Mouse (Mus musculus): ENCODE measurements around the gene Tnfaip2. TPM values are rescaled to one million over a fixed set of nuclear protein-coding genes. Genes with fewer than 3 reads are reported as not detected.

The Tnfaip2 gene
- total and polyA plus RNA-seq, 2 experiments: 10.0 to 28.9 TPM

DNA sequence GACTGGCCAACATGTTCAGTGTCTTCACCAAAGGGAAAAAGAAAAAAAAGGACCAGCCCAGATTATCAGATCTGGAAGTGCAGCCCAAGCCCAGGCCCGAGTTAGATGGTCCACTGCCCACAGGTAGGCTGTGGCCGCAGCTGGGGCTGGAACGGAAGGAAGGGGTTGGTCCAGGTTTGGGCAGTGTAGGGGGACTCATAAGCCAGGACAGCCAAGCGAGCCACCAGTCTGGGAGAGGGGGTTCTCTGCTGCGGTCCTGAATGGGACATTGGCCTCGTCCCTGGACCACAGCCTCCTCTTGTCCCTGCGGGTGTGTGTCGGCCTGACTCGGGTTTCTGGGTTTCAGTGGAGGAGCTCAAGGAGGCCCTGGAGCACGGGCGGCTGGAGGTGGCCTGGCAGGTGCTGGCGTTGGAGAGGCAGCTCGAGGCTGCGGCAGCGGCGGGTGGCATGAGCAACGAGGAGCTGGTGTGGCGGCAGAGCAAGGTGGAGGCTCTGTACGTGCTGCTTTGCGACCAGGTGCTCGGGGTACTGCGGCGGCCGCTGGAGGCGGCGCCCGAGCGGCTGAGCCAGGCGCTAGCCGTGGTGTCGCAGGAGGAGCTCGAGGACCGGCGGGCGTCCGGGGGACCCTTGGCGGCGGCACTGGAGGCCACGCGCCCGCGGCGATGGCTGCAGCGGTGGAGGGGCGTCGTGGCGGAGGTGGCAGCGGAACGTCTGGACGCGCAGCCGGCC, 3.1 kb downstream of the Tnfaip2 start:
- Histone ChIP-seq H3K9ac (ENCODE audit: low read depth, low read length) (no peak overlapping the region), H3K4me3 (ENCODE audit: insufficient read depth, low read depth, low read length) (no peak overlapping the region), H3K79me2 (ENCODE audit: control insufficient read depth, insufficient read depth, low read length) (no peaks in the 10 kb centered on the region), H3K4me1 (ENCODE audit: control insufficient read depth, insufficient read depth, low read length) (peaks cover 24% of the 10 kb centered on the region), H3K36me3 (ENCODE audit: control insufficient read depth, insufficient read depth, low read length) (peaks cover 4% of the 10 kb centered on the region; the same call in 1 of the 2 replicates), H3K27ac (replicated peaks; ENCODE audit: insufficient read depth, low read depth, low read length) (no peak overlapping the region), H3K27me3 (ENCODE audit: control insufficient read depth, insufficient read depth, low read length) (no peaks in the 10 kb centered on the region)
- DNase-seq (ENCODE audit: extremely low read depth, low read depth, low spot score): no peak
- 81% methylated on average over 52 of the region's 52 CpGs for WGBS
- no peak for TF ChIP-seq POLR2A (IDR thresholded peaks at IDR 0.05; ENCODE audit: extremely low read depth, insufficient read depth, low read length)
- no peak for TF ChIP-seq CTCF (IDR thresholded peaks at IDR 0.05; ENCODE audit: low read depth, low read length)

DNA sequence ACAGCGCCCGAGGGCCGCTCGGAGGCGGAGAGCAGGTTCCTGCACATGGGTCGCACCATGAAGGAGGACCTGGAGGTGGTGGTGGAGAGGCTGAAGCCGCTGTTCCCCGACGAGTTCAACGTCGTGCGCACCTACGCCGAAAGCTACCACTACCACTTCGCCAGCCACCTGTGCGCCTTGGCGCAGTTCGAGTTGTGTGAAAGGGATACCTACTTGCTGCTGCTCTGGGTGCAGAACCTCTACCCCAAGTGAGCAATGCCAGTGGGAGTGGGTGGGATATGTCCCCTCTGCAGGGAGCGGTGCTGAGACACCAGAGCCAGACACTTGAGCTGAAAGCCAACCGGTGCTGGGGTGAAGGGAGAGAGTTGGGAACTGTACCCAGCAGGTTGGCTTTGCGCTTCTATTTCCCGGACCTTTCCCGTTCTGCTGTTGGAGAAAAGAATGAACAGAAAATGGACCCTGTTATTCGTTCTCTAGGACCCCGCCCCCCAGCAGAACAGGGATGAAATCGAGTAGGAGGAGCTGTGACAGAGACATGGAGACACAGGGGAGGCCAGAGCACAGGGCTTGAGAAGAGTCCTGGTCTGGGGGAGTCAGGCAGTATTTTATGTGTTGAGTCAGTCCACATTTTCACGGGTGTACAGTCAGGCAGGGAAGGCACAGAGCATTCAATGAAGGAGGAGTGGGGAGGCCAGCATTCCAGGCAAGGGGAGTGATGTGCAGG, 3.8 kb downstream of the Tnfaip2 start:
- Histone ChIP-seq H3K4me1 (ENCODE audit: control insufficient read depth, insufficient read depth, low read length) (peaks cover 23% of the 10 kb centered on the region), H3K79me2 (ENCODE audit: control insufficient read depth, insufficient read depth, low read length) (no peaks in the 10 kb centered on the region), H3K27me3 (ENCODE audit: control insufficient read depth, insufficient read depth, low read length) (no peaks in the 10 kb centered on the region), H3K9ac (ENCODE audit: low read depth, low read length) (no peak overlapping the region), H3K4me3 (ENCODE audit: insufficient read depth, low read depth, low read length) (no peak overlapping the region), H3K27ac (replicated peaks; ENCODE audit: insufficient read depth, low read depth, low read length) (no peak overlapping the region), H3K36me3 (ENCODE audit: control insufficient read depth, insufficient read depth, low read length) (peaks cover 6% of the 10 kb centered on the region; the same call in 1 of the 2 replicates)
- DNase-seq (ENCODE audit: extremely low read depth, low read depth, low spot score): no peak
- WGBS: 83% methylated on average over 27 of the region's 27 CpGs
- TF ChIP-seq CTCF (IDR thresholded peaks at IDR 0.05; ENCODE audit: low read depth, low read length) (no peak), POLR2A (IDR thresholded peaks at IDR 0.05; ENCODE audit: extremely low read depth, insufficient read depth, low read length) (no peak)

DNA sequence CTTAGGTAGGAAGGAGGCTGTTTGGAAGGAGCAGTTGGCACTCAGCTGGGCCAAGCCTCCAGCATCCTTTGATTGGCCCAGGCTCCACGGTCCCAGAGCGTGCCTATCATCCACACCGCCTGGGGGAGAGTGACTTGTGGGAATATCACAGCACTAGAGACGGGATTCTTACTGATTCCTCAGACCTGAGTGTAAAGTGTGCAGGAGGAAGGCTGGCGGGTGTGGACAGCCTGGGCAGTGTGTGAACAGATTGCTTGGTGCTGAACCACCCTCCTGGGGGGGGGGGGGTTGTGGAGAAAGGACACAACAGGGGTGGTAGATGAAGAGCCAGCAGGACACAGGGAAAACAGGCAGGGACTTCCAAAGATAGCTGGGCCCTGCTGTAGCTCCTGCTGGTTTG, 4.5 kb downstream of the Tnfaip2 start:
- 89% methylated on average over 5 of the region's 5 CpGs for WGBS
- no peak for DNase-seq (ENCODE audit: extremely low read depth, low read depth, low spot score)
- peaks cover 9% of the 10 kb centered on the region; the same call in 1 of the 2 replicates for H3K36me3 ChIP-seq (ENCODE audit: control insufficient read depth, insufficient read depth, low read length)

DNA sequence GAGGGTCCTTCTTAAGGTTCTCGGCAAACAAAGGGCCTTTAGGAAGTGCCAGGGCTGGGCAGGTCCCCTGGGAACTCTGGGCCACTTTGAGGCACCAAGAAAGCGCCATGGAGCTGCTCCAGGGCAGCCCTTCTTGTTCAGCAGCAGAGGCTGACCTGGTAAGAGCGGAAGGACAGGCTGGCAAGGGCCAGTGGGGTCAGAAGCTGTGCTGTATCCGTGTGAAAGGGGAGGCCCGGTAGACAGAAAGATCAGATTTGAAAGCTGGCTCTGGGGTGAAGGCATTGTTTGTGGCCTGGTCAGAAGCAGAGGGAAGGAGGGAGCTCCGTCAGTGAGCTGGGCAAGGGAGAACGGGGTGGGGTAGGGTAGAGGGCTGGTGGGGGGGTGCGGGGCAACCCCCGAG, 5.1 kb downstream of the Tnfaip2 start:
- peaks cover 11% of the 10 kb centered on the region for H3K4me1 ChIP-seq (ENCODE audit: control insufficient read depth, insufficient read depth, low read length)
- WGBS: 83% methylated on average over 9 of the region's 9 CpGs
- no peak overlapping the region for H3K4me3 ChIP-seq (ENCODE audit: insufficient read depth, low read depth, low read length)
- no peak overlapping the region for H3K27ac ChIP-seq (replicated peaks; ENCODE audit: insufficient read depth, low read depth, low read length)
- no peak overlapping the region for H3K9ac ChIP-seq (ENCODE audit: low read depth, low read length)
- DNase-seq (ENCODE audit: extremely low read depth, low read depth, low spot score): no peak
- H3K36me3 ChIP-seq (ENCODE audit: control insufficient read depth, insufficient read depth, low read length): peaks cover 9% of the 10 kb centered on the region; the same call in 1 of the 2 replicates
- TF ChIP-seq POLR2A (IDR thresholded peaks at IDR 0.05; ENCODE audit: extremely low read depth, insufficient read depth, low read length) (no peak), CTCF (IDR thresholded peaks at IDR 0.05; ENCODE audit: low read depth, low read length) (no peak)
- H3K27me3 ChIP-seq (ENCODE audit: control insufficient read depth, insufficient read depth, low read length): no peaks in the 10 kb centered on the region
- no peaks in the 10 kb centered on the region for H3K79me2 ChIP-seq (ENCODE audit: control insufficient read depth, insufficient read depth, low read length)

More for the DNA sequence above, 4.5 kb downstream of the Tnfaip2 start:
- Histone ChIP-seq H3K27ac (replicated peaks; ENCODE audit: insufficient read depth, low read depth, low read length) (no peak overlapping the region), H3K4me1 (ENCODE audit: control insufficient read depth, insufficient read depth, low read length) (peaks cover 17% of the 10 kb centered on the region), H3K27me3 (ENCODE audit: control insufficient read depth, insufficient read depth, low read length) (no peaks in the 10 kb centered on the region), H3K9ac (ENCODE audit: low read depth, low read length) (no peak overlapping the region), H3K4me3 (ENCODE audit: insufficient read depth, low read depth, low read length) (no peak overlapping the region), H3K79me2 (ENCODE audit: control insufficient read depth, insufficient read depth, low read length) (no peaks in the 10 kb centered on the region)
- TF ChIP-seq POLR2A (IDR thresholded peaks at IDR 0.05; ENCODE audit: extremely low read depth, insufficient read depth, low read length) (no peak), CTCF (IDR thresholded peaks at IDR 0.05; ENCODE audit: low read depth, low read length) (no peak)

DNA sequence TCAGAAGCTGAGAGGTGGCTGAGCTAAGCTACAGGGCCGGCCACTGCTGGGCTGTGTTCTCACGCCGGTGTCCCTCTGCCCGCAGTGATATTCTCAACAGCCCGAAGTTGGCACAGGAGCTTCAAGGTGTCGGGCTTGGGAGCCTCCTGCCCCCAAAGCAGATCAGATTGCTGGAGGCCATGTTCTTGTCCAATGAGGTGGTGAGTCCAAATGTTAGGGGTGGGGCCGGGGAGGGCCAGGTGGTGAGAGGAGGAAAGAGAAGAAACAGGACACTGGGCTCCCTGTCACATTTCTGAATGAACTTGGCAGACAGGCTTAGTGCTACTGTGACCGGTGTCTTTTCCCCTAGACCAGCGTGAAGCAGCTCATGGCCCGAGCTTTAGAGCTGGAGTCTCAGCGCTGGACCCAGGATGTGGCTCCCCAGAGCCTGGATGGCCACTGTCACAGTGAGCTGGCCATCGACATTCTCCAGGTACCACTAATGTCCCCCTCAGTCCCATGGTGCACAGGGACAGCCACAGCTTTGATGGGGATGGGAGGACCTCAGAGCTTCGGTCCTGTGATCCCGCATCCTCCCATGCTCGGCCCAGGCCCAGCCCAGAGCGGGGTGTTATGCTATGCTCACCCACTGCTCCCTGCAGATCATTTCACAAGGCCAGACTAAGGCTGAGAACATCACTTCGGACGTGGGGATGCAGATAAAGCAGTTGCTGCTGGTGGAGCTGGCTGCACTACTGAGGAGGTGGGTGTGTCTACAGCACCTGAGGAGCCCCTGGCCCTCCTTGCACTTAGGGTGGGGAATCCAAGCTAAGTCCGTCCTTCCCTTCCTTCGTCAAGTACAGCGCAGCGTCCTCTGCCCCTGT, 5.9 kb downstream of the Tnfaip2 start:
- no peak overlapping the region for H3K27ac ChIP-seq (replicated peaks; ENCODE audit: insufficient read depth, low read depth, low read length)
- WGBS: 87% methylated on average over 22 of the region's 22 CpGs
- no peak for DNase-seq (ENCODE audit: extremely low read depth, low read depth, low spot score)

More for the DNA sequence above, 5.9 kb downstream of the Tnfaip2 start:
- Histone ChIP-seq H3K36me3 (ENCODE audit: control insufficient read depth, insufficient read depth, low read length) (peaks cover 12% of the 10 kb centered on the region; the same call in 1 of the 2 replicates), H3K4me3 (ENCODE audit: insufficient read depth, low read depth, low read length) (no peak overlapping the region), H3K79me2 (ENCODE audit: control insufficient read depth, insufficient read depth, low read length) (no peaks in the 10 kb centered on the region), H3K4me1 (ENCODE audit: control insufficient read depth, insufficient read depth, low read length) (peaks cover 9% of the 10 kb centered on the region), H3K27me3 (ENCODE audit: control insufficient read depth, insufficient read depth, low read length) (no peaks in the 10 kb centered on the region), H3K9ac (ENCODE audit: low read depth, low read length) (no peak overlapping the region)
- TF ChIP-seq POLR2A (IDR thresholded peaks at IDR 0.05; ENCODE audit: extremely low read depth, insufficient read depth, low read length): no peak
- no peak for TF ChIP-seq CTCF (IDR thresholded peaks at IDR 0.05; ENCODE audit: low read depth, low read length)

Data from liver, adult 2 months (tissue).